Mouse (Mus musculus): ENCODE results near the gene Meis2. TPM values are rescaled to one million over a fixed set of nuclear protein-coding genes. Genes with fewer than 3 reads are reported as not detected.

Meis2 gene
- total RNA-seq, 2 experiments from 2014 or later: not detected

DNA sequence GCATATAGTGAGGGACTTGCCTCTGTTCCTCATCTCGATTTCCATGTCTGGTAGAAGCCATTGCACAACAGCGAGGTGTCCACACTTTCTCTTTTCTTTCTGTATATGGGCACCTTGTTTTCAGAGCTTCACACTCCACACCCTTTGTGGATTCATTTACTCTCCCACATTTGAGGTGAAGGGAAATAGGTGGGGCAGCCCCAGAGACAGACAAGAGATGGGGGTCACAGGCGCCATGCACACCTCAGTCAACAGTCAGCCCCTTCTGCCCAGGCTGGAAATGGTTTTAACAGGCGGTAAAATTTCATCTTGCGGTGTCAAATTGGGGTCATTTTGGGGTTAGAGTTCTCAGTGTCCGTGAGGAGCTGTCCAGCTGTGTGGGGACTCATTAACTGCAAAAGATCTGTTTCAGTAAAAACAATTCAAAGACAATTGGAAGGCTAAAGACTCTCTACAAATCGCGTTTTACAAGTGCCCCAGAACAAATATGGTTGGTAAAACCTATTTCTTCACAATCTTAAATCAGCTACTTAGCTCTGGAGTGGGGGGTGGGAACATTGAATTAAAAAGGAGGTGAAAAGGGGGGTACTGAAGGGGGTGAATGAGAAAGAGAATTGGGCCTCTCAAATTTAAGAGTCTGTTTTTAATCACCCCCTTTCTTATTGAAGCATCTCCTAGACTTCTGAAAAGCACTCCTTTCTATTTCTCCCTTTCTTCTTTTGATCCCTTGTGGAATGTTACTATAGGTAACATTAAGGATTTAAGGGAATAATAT lies 4.0 kb upstream of the Meis2 start:
- no peak for ATAC-seq (replicated peaks; ENCODE audit: low FRiP score, poor library complexity, severe bottlenecking)

- no peak for ATAC-seq (replicated peaks; ENCODE audit: low FRiP score, poor library complexity, severe bottlenecking)
These were observed 3.3 kb upstream of the Meis2 start for GRCm38 (mm10) chr2:116068901-116069300.

- ATAC-seq (replicated peaks; ENCODE audit: low FRiP score, poor library complexity, severe bottlenecking): no peak
These were observed 2.8 kb upstream of the Meis2 start for GRCm38 (mm10) chr2:116068461-116068860.

GRCm38 (mm10) chr2:116067711-116068110 lies 2.1 kb upstream of the Meis2 start:
- ATAC-seq (replicated peaks; ENCODE audit: low FRiP score, poor library complexity, severe bottlenecking): no peak

DNA sequence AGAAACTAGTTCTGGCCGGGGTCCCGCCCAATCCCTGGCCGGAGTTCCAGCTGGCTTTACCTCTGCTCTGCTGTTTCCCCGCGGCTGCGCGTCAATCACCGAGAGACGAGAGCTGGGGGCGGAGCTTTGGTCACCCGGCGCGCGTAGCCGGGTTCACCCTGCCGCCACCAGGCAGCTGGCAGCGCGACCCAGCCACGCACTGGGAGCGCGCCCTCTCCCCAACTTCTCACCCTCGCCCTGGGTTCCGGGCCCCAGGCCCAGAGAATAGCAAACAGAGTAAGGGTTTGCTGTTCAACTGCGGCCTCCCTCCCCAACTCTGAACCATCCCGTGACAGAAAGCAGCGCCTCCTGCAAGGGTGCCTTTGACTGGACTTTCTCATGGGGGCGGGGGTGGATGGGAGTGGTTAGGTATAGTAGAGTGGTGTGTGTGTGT lies 1.4 kb upstream of the Meis2 start:
- no peak for ATAC-seq (replicated peaks; ENCODE audit: low FRiP score, poor library complexity, severe bottlenecking)

GRCm38 (mm10) chr2:116066057-116066941 lies 660 bp upstream of the Meis2 start:
- no peak for ATAC-seq (replicated peaks; ENCODE audit: low FRiP score, poor library complexity, severe bottlenecking)

- ATAC-seq (replicated peaks; ENCODE audit: low FRiP score, poor library complexity, severe bottlenecking): no peak
These were observed 582 bp downstream of the Meis2 start for GRCm38 (mm10) chr2:116065057-116065456.

- ATAC-seq (replicated peaks; ENCODE audit: low FRiP score, poor library complexity, severe bottlenecking): no peak
These were observed 1.1 kb downstream of the Meis2 start for GRCm38 (mm10) chr2:116064521-116064920.

- no peak for ATAC-seq (replicated peaks; ENCODE audit: low FRiP score, poor library complexity, severe bottlenecking)
These were observed 1.8 kb downstream of the Meis2 start for GRCm38 (mm10) chr2:116063819-116064293.

GRCm38 (mm10) chr2:116062761-116063441 lies 2.7 kb downstream of the Meis2 start:
- no peak for ATAC-seq (replicated peaks; ENCODE audit: low FRiP score, poor library complexity, severe bottlenecking)

DNA sequence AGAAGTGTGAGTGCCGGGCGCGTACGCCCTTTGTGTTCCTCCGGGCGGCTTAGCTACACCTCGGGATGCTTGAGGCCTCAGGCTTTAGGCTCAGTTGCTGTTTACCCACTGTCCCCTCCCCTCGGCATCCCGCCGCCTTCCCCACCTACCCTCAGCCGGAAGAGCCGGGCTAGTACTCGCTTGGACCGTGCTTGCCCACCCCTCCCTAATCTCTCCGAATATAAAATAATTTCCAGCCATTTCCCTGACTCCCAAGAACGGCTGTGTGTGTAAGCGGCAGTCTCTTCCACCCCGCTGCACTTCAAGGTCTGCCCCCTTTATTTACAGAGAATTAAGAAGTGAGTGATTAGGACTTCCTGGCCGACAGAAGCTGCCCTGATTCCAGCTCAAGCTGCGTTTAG lies 3.4 kb downstream of the Meis2 start:
- no peak for ATAC-seq (replicated peaks; ENCODE audit: low FRiP score, poor library complexity, severe bottlenecking)

GRCm38 (mm10) chr2:116061401-116062021 lies 4.1 kb downstream of the Meis2 start:
- ATAC-seq (replicated peaks; ENCODE audit: low FRiP score, poor library complexity, severe bottlenecking): no peak

- ATAC-seq (replicated peaks; ENCODE audit: low FRiP score, poor library complexity, severe bottlenecking): no peak
These were observed 4.8 kb downstream of the Meis2 start for GRCm38 (mm10) chr2:116060701-116061400.

DNA sequence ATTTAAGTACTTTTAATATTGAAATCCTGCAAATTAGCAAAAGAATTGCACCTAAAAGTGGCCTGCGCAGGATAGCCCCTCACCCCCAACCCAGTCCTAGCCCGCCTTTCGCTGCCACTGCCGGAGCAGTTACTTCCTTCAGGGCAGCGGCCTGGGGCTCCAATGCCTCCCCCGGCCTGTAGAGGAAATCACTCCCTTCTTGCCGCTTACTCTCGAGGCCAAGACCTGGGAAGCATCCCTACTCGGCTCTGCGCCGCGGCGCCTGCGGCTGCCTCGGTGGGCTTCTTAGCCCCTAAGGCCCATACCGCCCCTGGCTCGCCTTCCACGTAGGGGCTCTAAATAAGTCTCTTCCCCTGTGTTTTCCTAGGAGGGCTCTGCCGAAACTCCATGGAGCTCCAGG lies 5.4 kb downstream of the Meis2 start:
- ATAC-seq (replicated peaks; ENCODE audit: low FRiP score, poor library complexity, severe bottlenecking): no peak

DNA sequence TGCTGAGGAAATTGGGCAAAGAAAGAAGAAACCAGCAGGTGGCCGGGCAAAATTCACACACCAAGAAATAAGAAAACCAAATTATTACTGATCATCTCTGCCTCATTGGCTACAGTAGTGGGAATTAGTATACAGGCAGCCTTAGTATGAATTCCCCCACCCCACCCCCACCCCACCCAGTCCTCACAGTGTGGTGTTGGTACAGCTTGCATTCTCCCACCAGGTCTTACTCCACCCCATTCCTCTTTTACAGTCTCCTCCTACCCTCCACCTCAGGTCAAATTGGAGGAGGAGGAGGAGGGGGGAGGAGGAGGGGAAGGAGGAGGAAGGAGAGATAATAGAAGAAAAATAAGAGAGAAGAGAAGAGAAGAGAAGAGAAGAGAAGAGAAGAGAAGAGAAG lies 6.0 kb downstream of the Meis2 start:
- no peak for ATAC-seq (replicated peaks; ENCODE audit: low FRiP score, poor library complexity, severe bottlenecking)

DNA sequence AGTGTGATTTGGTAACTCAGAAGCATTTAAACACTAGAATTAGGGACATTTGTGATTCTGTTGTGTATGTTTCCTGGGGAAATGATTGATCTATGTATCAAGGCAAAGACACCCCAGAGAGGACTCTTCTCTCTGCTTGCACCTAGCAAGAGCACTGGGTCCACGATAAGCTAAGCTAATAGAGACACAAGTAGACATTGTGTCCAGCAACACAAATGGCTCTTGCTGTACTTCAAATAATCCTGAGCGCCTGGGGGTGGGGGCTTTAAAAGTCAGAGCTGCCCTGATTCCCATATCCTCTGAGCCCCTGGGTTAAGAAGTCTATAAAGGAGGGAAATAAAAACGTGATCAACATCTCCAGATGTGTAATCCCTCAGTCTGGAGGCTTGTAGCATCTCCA lies 6.6 kb downstream of the Meis2 start:
- ATAC-seq (replicated peaks; ENCODE audit: low FRiP score, poor library complexity, severe bottlenecking): no peak

DNA sequence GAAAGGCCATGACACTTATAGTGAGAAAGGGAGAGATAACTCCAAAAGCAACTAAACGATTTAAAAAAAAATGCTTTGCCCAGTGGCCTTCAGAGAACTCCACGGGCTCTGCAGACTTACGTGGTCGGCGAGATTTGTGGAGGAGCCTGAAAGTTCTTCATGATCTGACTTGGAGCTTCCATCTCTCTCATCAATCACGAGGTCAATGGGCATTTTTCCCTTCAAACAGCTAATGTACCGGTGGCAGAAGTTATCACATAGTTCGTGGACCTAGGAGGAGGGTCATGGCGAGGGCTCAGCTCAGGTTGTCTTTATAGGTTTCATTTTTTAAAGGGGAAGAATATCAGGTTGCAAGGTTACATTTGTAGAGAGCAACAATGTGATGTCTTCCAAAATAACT lies 7.1 kb downstream of the Meis2 start:
- no peak for ATAC-seq (replicated peaks; ENCODE audit: low FRiP score, poor library complexity, severe bottlenecking)

- no peak for ATAC-seq (replicated peaks; ENCODE audit: low FRiP score, poor library complexity, severe bottlenecking)
These were observed 8.8 kb downstream of the Meis2 start for GRCm38 (mm10) chr2:116056826-116057225.
